Mouse (Mus musculus) MEL (cell line): ENCODE measurements around the gene Atp10a.

Source experiments
- MAZ ChIP-seq: IDR thresholded peaks from 2 replicates; pipeline ENCODE4 v1.6.1; 2012; ENCODE audit warnings: low read depth, mild to moderate bottlenecking, inconsistent platforms, low read length, improper control_type of control experiment
- POLR2AphosphoS2 ChIP-seq: IDR thresholded peaks from 2 replicates; pipeline ENCODE4 v1.6.1; 2011; ENCODE audit warnings: low read length, improper control_type of control experiment
- RAD21 ChIP-seq: IDR thresholded peaks from 2 replicates; pipeline ENCODE4 v1.6.1; 2011; ENCODE audit warnings: mild to moderate bottlenecking, low read depth, low read length, improper control_type of control experiment
- ZNF384 ChIP-seq: IDR thresholded peaks from 2 replicates; pipeline ENCODE4 v1.6.1; 2012; ENCODE audit warnings: low read depth, mild to moderate bottlenecking, inconsistent platforms, low read length, improper control_type of control experiment

DNA sequence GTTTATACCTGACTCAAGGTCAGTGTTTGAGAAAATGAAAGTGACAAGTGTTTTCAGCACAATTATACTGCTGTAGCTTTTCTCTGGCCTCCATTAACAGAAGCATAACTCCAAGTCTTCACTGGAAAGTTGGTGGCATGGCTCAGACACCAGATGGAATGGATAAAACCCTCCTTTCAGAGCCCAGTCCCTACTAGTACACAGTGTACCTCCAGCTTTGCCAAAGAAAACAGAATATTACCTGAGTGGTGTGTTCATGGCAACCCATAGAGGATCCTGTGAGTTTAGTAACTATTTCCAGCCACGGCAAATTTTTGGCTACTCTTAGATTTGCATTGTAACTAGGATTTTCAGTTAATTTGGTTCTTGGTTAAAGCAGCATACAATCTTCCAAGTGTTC is 185.1 kb downstream of the Atp10a start:
- no peak for TF ChIP-seq MAZ
- TF ChIP-seq ZNF384: no peak
- no peak for TF ChIP-seq POLR2AphosphoS2
- no peak for TF ChIP-seq RAD21
